10 mouse cellular contexts compared by ENCODE assay signal in genomic region chr2:26643942-26644341, GRCm38 (mm10). TPM values are rescaled to one million over a fixed set of nuclear protein-coding genes. Genes with fewer than 3 reads are reported as not detected.
A peak's percentile ranks its signal among the peaks of the same experiment; 100 is the strongest.
DNase-seq lines count a peak whose midpoint lies in the region; ATAC-seq and TF ChIP-seq lines count a peak whose summit lies in the region.
"Had no signal": no experiment of that assay in that cellular context is flagged by ENCODE, and none has a peak within 500 bp of the region (broad histone marks: within the 10 kb centered on the region; RNA-seq: fewer than 3 reads in every experiment).

No protein-coding gene starts in this region.

- no peak overlapping the region for H3K9ac ChIP-seq in limb, embryonic 11.5 days (ENCODE audit: low read length)
- H3K9ac ChIP-seq: neural tube, embryonic 13.5 days had no signal

- no peak overlapping the region for H3K4me3 ChIP-seq in gastrocnemius, adult 2 months
- H3K4me3 ChIP-seq in limb, embryonic 11.5 days (ENCODE audit: low read depth, low read length) = no peak overlapping the region
- H3K4me3 ChIP-seq: neural tube, embryonic 13.5 days had no signal

- intact Hi-C loops in gastrocnemius, adult 2 months (cut with DNase I) = loop anchor here (10.0 kb wide), 1 partner anchor 391 kb away; no protein-coding TSS in a partner anchor
- intact Hi-C loops in gastrocnemius, postnatal 14 days (cut with DNase I; ENCODE audit: low total_unique reads) = no loop called here
- intact Hi-C loops in left cerebral cortex, postnatal 14 days (cut with DNase I) = loop anchor here (10.0 kb wide), 1 partner anchor 261 kb away; the partner anchor contains the start of gene Surf6

- TF ChIP-seq CTCF in gastrocnemius, adult 2 months (IDR thresholded peaks at IDR 0.05) = peak; percentile 49

- H3K27me3 ChIP-seq in limb, embryonic 11.5 days (ENCODE audit: control insufficient read depth, insufficient read depth, low read length) = no peaks in the 10 kb centered on the region
- H3K27me3 ChIP-seq: neural tube, embryonic 13.5 days had no signal

- peaks cover 3% of the 10 kb centered on the region; the same call in 1 of the 2 replicates for H3K4me1 ChIP-seq in limb, embryonic 11.5 days (ENCODE audit: control insufficient read depth, insufficient read depth, low read length)

- no peaks in the 10 kb centered on the region for H3K9me3 ChIP-seq in limb, embryonic 11.5 days (ENCODE audit: control insufficient read depth, low read length)
- H3K9me3 ChIP-seq: neural tube, embryonic 13.5 days had no signal

- H3K4me2 ChIP-seq in limb, embryonic 11.5 days (ENCODE audit: low read depth, severe bottlenecking) = no peak overlapping the region
- H3K4me2 ChIP-seq: neural tube, embryonic 13.5 days had no signal

- no peak for ATAC-seq in limb, embryonic 11.5 days (ENCODE audit: insufficient number of reproducible peaks, low FRiP score, low TSS enrichment, low read depth)

- H3K27ac ChIP-seq in gastrocnemius, adult 2 months = no peak overlapping the region
- H3K27ac ChIP-seq in limb, embryonic 11.5 days (replicated peaks; ENCODE audit: low read depth, low read length) = no peak overlapping the region
- H3K27ac ChIP-seq: neural tube, embryonic 13.5 days had no signal

- whole genome bisulfite sequencing in limb, embryonic 11.5 days = 59% methylated on average over 2 of the region's 2 CpGs

- H3K36me3 ChIP-seq in limb, embryonic 11.5 days (ENCODE audit: control insufficient read depth, insufficient read depth, low read length) = peaks cover under 1% of the 10 kb centered on the region; the same call in 1 of the 2 replicates
- H3K36me3 ChIP-seq: neural tube, embryonic 13.5 days had no signal

- DNase-seq in gastrocnemius, adult 2 months = no peak
- DNase-seq in gastrocnemius, postnatal 14 days = no peak
- peak; percentile 26 for DNase-seq in urinary bladder, postnatal 14 days (ENCODE audit: low spot score)
- no peak for DNase-seq in urinary bladder, adult 18-20 months (ENCODE audit: low spot score in 2 of 2)
- peak; percentile 74 for DNase-seq in limb, embryonic 11.5 days (ENCODE audit: low spot score)
- peak; percentile 50 for DNase-seq in spleen, adult 12 weeks (ENCODE audit: low spot score)
- DNase-seq in cerebellum, adult 11-12 months = no peak
- no peak for DNase-seq in left cerebral cortex, postnatal 14 days (ENCODE audit: low spot score in 2 of 2)

RNA-seq across cellular contexts. Expression of gene Fam69b, which starts 15.7 kb away (rescaled TPM):
- 1 to 10 TPM; 1.0 to 2.3 TPM for total RNA-seq in gastrocnemius, adult 2 months (2021)
- total RNA-seq in gastrocnemius, postnatal 14 days (2021) = 1 to 10 TPM; 1.4 to 3.1 TPM
- polyA plus RNA-seq in limb, embryonic 11.5 days (2014; fragmentation: Nextera tagmentation; extraction: Ambion mirVana) = 42.4 and 45.1 TPM in 2 replicates
- total RNA-seq in left cerebral cortex, postnatal 14 days (2021) = 10 to 100 TPM; 80.3 TPM

RNA-seq across cellular contexts. Expression of gene Lcn4, which starts 27.1 kb away (rescaled TPM):
- total RNA-seq in gastrocnemius, adult 2 months (2021) = not detected
- total RNA-seq in gastrocnemius, postnatal 14 days (2021) = not detected
- not detected in 2 replicates for polyA plus RNA-seq in limb, embryonic 11.5 days (2014; fragmentation: Nextera tagmentation; extraction: Ambion mirVana)
- not detected for total RNA-seq in left cerebral cortex, postnatal 14 days (2021)
- total RNA-seq: heart, postnatal 10 days had no signal
- polyA plus RNA-seq: neural tube, embryonic 13.5 days had no signal

RNA-seq across cellular contexts. Expression of gene Agpat2, which starts 39.7 kb away (rescaled TPM):
- 1 to 10 TPM; 2.8 to 7.3 TPM for total RNA-seq in gastrocnemius, adult 2 months (2021)
- total RNA-seq in gastrocnemius, postnatal 14 days (2021) = 1 to 10 TPM; 4.9 to 6.3 TPM
- polyA plus RNA-seq in limb, embryonic 11.5 days (2014; fragmentation: Nextera tagmentation; extraction: Ambion mirVana) = 12.2 and 12.8 TPM in 2 replicates
- 1 to 10 TPM in 1 of 2 experiments, under 1 TPM in 1; 0.72 to 1.3 TPM for total RNA-seq in left cerebral cortex, postnatal 14 days (2021)

RNA-seq across cellular contexts. Expression of gene Gm20532, which starts 57.5 kb away (rescaled TPM):
- total RNA-seq in gastrocnemius, adult 2 months (2021) = not detected
- not detected for total RNA-seq in gastrocnemius, postnatal 14 days (2021)
- 0.27 TPM in 1 of 2 replicates, not detected in the other for polyA plus RNA-seq in limb, embryonic 11.5 days (2014; fragmentation: Nextera tagmentation; extraction: Ambion mirVana)
- not detected for total RNA-seq in left cerebral cortex, postnatal 14 days (2021)
- polyA plus RNA-seq: neural tube, embryonic 13.5 days had no signal

Comparison
In these comparisons a context has a peak if more than half of its experiments do, and no peak if none do; other contexts are left out.
1. DNase-seq: peak in urinary bladder, postnatal 14 days (single experiment), limb, embryonic 11.5 days (single experiment) and spleen, adult 12 weeks (single experiment); none in gastrocnemius, adult 2 months (single experiment), gastrocnemius, postnatal 14 days (single experiment), urinary bladder, adult 18-20 months (0 of 2), cerebellum, adult 11-12 months (single experiment) and left cerebral cortex, postnatal 14 days (0 of 2).
2. RNA of gene Fam69b, which starts 15.7 kb away (total RNA-seq): 80.3 TPM in left cerebral cortex, postnatal 14 days; 1.4 to 3.1 TPM in gastrocnemius, postnatal 14 days and 1.0 to 2.3 TPM in gastrocnemius, adult 2 months; every median in the first group is over 10 times any median in the second.